Mouse (Mus musculus) spleen, adult 2 months (tissue): ENCODE measurements around the gene Galk1. TPM values are rescaled to one million over a fixed set of nuclear protein-coding genes. Genes with fewer than 3 reads are reported as not detected.

ENCODE experiments used
- DNase-seq, 2 experiments: peaks; one replicate each; pipeline versions ENCODE4 v3.0.0 to v3.0.0-alpha.2; 2012 to 2021; ENCODE audit warnings: low spot score in 2 of 2, low read depth in 1 of 2
- H3K27ac ChIP-seq: fragments of 200-500 bp; 2 replicates; pipeline ENCODE4 v1.5.1; 2012; ENCODE audit warnings: low read length, inconsistent platforms; ENCODE audit not compliant: insufficient read depth
- H3K27me3 ChIP-seq: fragments of 200-500 bp; 2 replicates; pipeline ENCODE4 v1.6.1; 2012; ENCODE audit warnings: mild to moderate bottlenecking, moderate library complexity, low read length, inconsistent platforms; ENCODE audit not compliant: control insufficient read depth, insufficient read depth
- H3K36me3 ChIP-seq: fragments of 200-500 bp; 2 replicates; pipeline ENCODE4 v1.6.1; 2012; ENCODE audit warnings: mild to moderate bottlenecking, low read length, inconsistent platforms; ENCODE audit not compliant: control insufficient read depth, insufficient read depth
- H3K4me1 ChIP-seq: fragments of 200-500 bp; 2 replicates; pipeline ENCODE4 v1.6.1; 2011; ENCODE audit warnings: inconsistent platforms; ENCODE audit not compliant: control insufficient read depth, insufficient read depth, insufficient read length
- H3K4me3 ChIP-seq: fragments of 200-500 bp; 2 replicates; pipeline ENCODE4 v1.5.1; 2011; ENCODE audit warnings: mild to moderate bottlenecking, inconsistent platforms; ENCODE audit not compliant: insufficient read depth, insufficient read length; ENCODE audit errors: extremely low read depth
- CTCF ChIP-seq: fragments of 200-500 bp; IDR thresholded peaks from 2 replicates; pipeline ENCODE4 v1.5.1; 2011; ENCODE audit warnings: mild to moderate bottlenecking, inconsistent platforms; ENCODE audit not compliant: insufficient read depth, insufficient read length, insufficient replicate concordance; ENCODE audit errors: extremely low read depth
- POLR2A ChIP-seq: fragments of 200-500 bp; IDR thresholded peaks from 2 replicates; pipeline ENCODE4 v1.6.1; 2011; ENCODE audit warnings: low read depth, low read length, inconsistent platforms
- WGBS: fragments of 180-500 bp; shearing (Covaris S2); methylation state at CpG from one replicate; pipeline ENCODE4 v1.1.7; 2018; 5-methylcytosine and 5-hydroxymethylcytosine counted together
- polyA plus RNA-seq: library from polyadenylated mRNA; depleted of rRNA; stranded (reverse); fragments of >200 nt; gene quantifications from 2 replicates; pipeline ENCODE4 v1.2.3, GENCODE M21; 2012

Galk1 gene
- polyA plus RNA-seq, 1 experiment, result 30.8 TPM

DNA sequence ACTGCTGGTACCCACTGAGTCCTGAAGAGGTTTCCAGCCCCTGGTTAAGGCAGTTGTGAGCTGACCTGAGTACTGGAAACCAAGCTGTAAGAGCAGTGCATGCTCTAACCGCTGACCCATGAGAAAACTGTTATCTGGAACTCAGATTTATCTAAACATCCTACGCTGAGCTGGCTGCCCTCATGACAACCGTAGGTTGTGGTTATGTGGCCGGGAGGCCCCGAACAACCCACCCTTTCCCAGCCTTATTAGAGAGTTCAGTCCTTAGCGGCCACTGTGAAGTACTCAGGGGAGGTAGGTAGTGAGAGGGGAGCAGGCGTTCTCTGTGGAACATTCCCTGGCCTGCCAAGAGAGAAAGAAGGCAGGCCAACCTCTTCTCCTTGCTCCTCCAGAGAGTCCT is 13.5 kb downstream of the Galk1 start:
- no peak for DNase-seq
- WGBS, result 43% methylated on average over 7 of the region's 7 CpGs
- TF ChIP-seq POLR2A (no peak), CTCF (no peak)

DNA sequence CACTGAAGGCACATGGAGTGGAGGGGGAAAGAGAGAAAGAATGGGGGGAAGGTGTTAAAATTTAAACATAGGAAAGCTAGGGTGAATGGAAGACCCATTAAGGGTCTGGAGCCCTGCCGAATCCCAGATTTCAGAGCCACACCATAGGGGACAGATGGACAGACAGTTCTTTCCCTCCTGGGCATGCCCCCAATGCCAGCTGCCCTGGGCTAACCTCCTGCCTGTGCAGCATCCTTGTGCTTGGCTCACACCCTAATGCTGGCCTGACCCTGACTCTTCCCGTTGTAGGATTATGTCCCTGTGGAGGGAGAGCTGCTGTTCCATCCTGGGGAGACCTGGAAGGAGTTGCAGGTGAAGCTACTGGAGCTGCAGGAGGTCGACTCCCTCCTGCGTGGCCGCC is 14.9 kb downstream of the Galk1 start:
- H3K36me3 ChIP-seq, result no peaks in the 10 kb centered on the region
- no peak for DNase-seq
- no peaks in the 10 kb centered on the region for H3K27me3 ChIP-seq
- 87% methylated on average over 5 of the region's 5 CpGs for WGBS
- no peaks in the 10 kb centered on the region for H3K4me1 ChIP-seq
- H3K27ac ChIP-seq, result no peak overlapping the region
- no peak overlapping the region for H3K4me3 ChIP-seq
- no peak for TF ChIP-seq POLR2A
- no peak for TF ChIP-seq CTCF

More for the DNA sequence above, 13.5 kb downstream of the Galk1 start:
- Histone ChIP-seq H3K4me3 (no peak overlapping the region), H3K27me3 (no peaks in the 10 kb centered on the region), H3K4me1 (no peaks in the 10 kb centered on the region), H3K27ac (no peak overlapping the region), H3K36me3 (no peaks in the 10 kb centered on the region)

DNA sequence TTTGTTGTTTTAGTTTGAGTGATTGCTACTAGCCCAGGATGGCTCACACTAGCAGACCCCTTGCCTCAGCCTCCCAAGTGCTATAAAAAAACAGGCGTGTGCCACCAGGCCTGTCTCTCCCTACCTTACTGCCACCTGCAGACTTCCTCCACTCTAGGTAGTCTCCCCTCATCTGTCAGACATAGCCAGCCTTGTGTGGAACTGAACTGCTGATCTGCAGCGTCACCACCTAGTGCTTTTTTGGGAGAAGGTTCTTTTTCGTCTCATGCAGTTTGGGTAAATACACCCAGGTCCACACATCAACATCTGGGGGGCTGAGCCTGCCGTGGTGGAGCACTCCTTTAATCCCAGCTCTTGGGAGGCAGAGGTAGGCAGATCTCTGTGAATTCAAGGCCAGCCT is 15.5 kb downstream of the Galk1 start:
- TF ChIP-seq CTCF (no peak), POLR2A (no peak)
- no peak overlapping the region for H3K4me3 ChIP-seq

DNA sequence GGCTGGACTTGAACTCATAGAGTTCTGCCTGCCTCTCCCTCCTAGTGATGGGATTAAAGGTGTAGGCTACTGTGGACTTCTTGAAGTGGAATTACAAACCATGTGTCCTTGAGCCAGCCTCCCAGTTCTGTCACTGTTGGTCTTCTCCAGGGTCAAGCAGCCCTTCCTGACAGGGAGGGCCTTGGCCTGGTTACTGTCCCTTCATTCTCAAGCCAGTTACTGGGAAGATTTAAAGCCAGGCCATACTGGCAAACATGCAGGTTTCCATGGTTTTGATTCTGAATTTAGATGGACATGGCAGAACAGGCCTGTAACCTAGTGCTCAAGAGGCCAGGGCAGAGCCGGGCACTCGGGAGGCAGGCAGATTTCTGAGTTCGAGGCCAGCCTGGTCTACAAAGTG is 17.3 kb downstream of the Galk1 start:
- no peaks in the 10 kb centered on the region for H3K4me1 ChIP-seq
- H3K4me3 ChIP-seq, result no peak overlapping the region
- no peak for DNase-seq
- 89% methylated on average over 3 of the region's 3 CpGs for WGBS
- TF ChIP-seq POLR2A (no peak), CTCF (no peak)
- H3K27ac ChIP-seq, result no peak overlapping the region
- H3K27me3 ChIP-seq, result no peaks in the 10 kb centered on the region
- no peaks in the 10 kb centered on the region for H3K36me3 ChIP-seq

More for the DNA sequence above, 15.5 kb downstream of the Galk1 start:
- no peaks in the 10 kb centered on the region for H3K27me3 ChIP-seq
- no peaks in the 10 kb centered on the region for H3K4me1 ChIP-seq
- H3K27ac ChIP-seq, result no peak overlapping the region
- H3K36me3 ChIP-seq, result no peaks in the 10 kb centered on the region
- 82% methylated on average over 4 of the region's 4 CpGs for WGBS
- DNase-seq, result no peak

DNA sequence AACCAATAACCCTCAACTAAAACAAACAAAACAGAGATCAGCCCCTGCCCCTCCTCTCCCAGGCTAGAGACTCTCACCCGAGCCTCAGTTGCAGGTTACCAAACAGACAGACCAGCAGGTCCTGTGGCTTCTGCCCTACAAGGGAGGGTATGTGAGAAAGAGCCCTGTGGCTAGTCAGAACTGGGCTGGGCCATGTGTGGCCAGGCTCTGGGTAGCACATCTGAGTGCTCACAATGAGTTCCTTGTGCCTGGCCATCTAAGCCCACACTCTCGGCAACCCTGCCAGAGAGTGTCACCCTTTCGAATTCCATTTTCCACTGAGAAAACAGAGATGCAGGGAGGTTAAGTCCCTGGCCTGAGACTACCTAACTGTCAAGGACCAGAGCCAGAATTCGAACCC is 20.4 kb downstream of the Galk1 start:
- TF ChIP-seq POLR2A (no peak), CTCF (no peak)
- Histone ChIP-seq H3K36me3 (no peaks in the 10 kb centered on the region), H3K27ac (no peak overlapping the region), H3K4me3 (no peak overlapping the region), H3K4me1 (no peaks in the 10 kb centered on the region), H3K27me3 (no peaks in the 10 kb centered on the region)
- no peak for DNase-seq
- 82% methylated on average over 4 of the region's 4 CpGs for WGBS

DNA sequence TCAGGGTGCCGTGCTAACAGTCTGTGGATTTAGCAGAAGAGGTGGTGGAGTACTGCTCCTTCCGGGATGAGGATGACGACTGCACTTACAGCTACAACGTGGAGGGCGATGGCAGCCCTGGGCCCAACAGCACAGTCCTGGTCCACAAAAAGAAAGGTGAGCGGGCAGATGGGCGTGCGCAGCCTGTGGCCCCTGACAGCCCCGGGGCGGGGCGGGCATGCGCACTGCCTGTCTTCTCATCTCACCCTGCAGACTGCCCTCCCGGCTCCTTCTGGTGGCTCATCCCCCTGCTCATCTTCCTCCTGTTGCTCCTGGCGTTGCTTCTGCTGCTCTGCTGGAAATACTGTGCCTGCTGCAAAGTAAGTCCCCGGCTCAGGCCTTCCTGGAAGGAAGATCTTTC is 22.8 kb downstream of the Galk1 start:
- Histone ChIP-seq H3K27me3 (no peaks in the 10 kb centered on the region), H3K36me3 (no peaks in the 10 kb centered on the region), H3K4me1 (no peaks in the 10 kb centered on the region), H3K4me3 (no peak overlapping the region), H3K27ac (no peak overlapping the region)
- no peak for DNase-seq
- 60% methylated on average over 15 of the region's 15 CpGs for WGBS
- TF ChIP-seq POLR2A (no peak), CTCF (no peak)

DNA sequence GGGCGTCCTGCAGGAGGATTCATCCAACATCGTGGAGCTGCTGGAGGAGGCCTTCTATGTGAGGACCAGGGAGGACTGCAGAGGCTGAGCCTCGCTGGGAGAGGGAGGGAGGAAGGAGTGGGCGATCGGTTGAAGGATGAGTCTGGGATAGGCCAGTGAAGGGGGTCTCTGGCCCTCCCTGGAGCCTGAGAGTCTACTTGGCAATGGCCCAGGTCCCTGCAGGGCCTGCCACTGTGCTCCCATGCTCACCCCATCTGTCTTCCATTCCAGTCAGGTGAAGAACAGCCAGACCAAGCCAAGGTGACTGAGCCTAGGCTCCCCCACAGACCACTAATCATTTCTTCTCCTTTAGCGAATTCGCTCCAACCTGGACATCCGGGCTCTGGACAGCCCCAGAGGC is 29.2 kb downstream of the Galk1 start:
- Histone ChIP-seq H3K27ac (no peak overlapping the region), H3K4me3 (no peak overlapping the region), H3K4me1 (no peaks in the 10 kb centered on the region), H3K36me3 (no peaks in the 10 kb centered on the region), H3K27me3 (no peaks in the 10 kb centered on the region)
- TF ChIP-seq POLR2A, result no peak
- no peak for TF ChIP-seq CTCF
- DNase-seq, result no peak
- WGBS, result 90% methylated on average over 8 of the region's 8 CpGs

DNA sequence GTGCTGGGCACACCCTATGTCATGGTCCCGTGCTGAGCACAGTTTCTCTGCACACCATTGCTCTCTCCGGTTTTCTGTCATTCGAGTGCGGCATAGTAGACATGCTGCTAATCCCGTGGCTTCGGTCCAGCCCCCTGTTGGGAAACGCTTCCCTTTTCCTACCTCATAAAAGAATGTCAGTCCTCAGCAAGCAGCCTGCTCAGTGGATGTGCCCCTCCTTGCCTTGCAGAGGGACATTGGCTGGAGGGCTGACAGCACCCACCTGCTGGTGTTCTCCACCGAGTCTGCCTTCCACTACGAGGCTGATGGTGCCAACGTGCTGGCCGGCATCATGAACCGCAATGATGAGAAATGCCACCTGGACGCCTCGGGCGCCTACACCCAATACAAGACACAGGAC is 30.0 kb downstream of the Galk1 start:
- 91% methylated on average over 15 of the region's 15 CpGs for WGBS
- DNase-seq, result no peak
- TF ChIP-seq CTCF, result no peak
- no peak for TF ChIP-seq POLR2A
- H3K4me1 ChIP-seq, result no peaks in the 10 kb centered on the region
- no peaks in the 10 kb centered on the region for H3K36me3 ChIP-seq
- no peak overlapping the region for H3K27ac ChIP-seq
- H3K4me3 ChIP-seq, result no peak overlapping the region
- H3K27me3 ChIP-seq, result no peaks in the 10 kb centered on the region
